Mouse (Mus musculus): Measurements from ENCODE around the gene Fut4. TPM values are rescaled to one million over a fixed set of nuclear protein-coding genes. Genes with fewer than 3 reads are reported as not detected.

Fut4 gene
- total RNA-seq, 2 experiments from 2014 or later: 6.3 to 9.3 TPM

DNA sequence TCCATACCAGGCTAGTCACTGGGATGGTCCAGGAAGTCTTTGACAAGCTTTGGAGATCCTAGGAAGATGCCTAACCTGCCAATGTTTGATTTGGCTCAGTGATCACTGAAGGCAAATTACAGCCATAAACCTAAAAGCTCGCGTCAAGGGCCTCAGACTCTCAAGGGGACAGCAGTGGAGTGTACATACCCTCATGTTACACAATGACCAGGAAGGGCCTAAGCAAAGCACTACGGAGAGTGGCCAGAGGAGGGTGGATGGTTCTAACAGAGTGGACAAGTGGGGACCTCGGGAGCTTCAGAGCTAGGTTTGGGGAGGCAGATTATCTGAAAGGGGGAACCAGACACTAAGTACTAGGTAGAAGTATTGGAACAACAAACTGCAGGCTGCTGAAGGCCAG, 25.6 kb downstream of the Fut4 start:
- ATAC-seq (replicated peaks; ENCODE audit: poor library complexity): no peak

DNA sequence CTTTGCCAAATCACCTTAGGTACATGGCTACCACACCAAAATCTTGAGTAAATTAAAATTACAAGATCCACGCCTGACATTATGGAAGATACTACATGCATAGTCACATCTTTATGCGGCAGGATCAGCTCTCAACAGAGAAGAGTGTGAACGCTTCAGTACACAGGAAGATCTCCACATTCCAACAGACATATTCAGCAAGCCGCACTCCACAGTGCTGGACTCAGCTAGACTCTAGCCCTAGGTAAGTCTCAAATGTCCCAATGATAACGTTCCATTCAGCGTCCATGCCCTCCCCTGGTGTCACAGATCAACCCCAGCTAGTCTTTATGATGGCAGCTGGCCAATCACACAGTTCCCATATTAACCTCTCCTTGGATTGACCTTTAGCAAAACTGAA, 26.2 kb downstream of the Fut4 start:
- ATAC-seq (replicated peaks; ENCODE audit: poor library complexity): no peak

DNA sequence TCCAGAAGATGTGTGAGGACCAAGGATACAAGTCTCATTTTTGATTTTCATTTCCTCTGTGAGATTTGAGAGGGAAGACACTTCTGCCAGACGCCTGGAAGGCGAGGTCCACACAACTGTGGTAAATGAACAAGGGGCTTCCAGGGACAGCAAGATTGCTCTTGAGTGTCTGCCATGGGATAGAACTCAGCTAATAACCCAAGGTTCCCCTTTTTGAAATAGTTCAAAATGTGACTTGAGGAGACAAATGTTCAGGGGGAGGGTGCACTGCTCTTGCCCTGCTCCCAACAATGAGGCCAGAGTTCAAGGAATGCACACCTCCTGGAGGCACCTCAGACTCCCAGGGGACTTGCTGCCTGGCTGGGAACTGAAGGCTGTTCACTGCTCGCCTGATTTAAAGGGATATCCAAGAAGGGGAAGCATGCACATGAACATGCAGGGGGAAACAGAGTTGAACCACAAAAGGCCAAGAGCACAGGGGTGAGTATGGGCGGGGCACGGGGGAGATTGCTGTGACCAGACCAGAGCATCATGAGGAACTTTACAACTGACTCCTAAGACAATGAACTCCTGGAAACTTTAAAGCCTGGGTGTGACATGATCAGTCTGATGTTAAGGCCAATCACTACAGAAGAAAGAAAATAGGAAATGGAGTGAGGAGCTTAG, 27.3 kb downstream of the Fut4 start:
- peak; percentile 91 for ATAC-seq (replicated peaks; ENCODE audit: poor library complexity)

DNA sequence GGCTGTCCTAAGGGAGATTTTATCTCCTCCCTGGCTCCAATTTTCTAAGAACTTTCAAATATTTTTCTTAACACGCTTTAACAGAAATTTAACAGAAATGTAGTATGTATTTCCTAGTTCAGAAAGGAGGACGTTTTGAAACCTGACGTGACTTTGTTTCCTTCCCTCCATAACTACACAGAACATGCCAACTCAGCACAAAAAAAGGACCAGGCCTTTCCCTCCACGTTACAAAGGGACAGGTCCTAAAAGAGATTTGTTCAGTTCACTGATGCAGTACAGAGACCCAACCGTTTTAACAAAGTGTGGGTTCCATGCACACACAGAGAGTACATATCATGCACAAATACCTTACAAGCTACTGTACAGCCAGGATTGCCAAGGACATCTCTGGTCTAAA, 30.6 kb downstream of the Fut4 start:
- ATAC-seq (replicated peaks; ENCODE audit: poor library complexity): no peak

DNA sequence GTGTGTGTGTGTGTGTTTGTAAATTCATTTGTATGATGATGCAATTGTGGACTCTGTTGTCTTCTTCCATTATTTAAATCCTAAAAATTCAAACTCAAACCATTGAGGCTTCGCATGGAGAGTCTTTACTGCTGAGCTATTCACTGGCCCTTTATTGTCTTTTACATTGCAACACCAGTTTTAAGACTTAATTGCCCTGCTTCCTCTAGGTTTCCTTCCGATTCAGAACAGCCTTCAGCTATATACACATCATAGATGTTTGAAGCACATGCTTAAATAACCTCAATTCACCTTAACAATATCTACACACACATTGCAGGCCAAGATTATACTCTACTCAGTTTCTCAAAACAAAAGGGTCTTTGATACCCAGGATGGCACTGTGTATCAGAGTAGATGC, 31.8 kb downstream of the Fut4 start:
- no peak for ATAC-seq (replicated peaks; ENCODE audit: poor library complexity)

DNA sequence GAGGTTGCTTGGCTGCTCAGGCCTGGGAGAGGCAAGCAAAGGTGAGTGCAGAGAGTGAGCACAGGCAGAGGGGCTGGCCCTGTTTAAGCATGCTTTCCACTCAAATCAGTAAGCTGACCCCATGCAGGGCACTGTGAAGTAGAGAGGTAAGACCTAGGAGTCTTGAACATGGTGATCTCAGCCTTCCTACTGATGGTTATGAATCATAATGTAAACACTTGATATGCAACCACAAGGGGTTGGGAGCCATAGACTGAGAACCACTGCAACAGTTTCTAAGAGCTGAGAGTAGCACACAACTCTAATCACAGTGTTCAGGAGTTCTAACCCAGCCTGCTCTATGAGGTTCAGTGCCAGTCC, 33.9 kb downstream of the Fut4 start:
- no peak; the same call in 1 of the 2 replicates for ATAC-seq (replicated peaks; ENCODE audit: poor library complexity)

DNA sequence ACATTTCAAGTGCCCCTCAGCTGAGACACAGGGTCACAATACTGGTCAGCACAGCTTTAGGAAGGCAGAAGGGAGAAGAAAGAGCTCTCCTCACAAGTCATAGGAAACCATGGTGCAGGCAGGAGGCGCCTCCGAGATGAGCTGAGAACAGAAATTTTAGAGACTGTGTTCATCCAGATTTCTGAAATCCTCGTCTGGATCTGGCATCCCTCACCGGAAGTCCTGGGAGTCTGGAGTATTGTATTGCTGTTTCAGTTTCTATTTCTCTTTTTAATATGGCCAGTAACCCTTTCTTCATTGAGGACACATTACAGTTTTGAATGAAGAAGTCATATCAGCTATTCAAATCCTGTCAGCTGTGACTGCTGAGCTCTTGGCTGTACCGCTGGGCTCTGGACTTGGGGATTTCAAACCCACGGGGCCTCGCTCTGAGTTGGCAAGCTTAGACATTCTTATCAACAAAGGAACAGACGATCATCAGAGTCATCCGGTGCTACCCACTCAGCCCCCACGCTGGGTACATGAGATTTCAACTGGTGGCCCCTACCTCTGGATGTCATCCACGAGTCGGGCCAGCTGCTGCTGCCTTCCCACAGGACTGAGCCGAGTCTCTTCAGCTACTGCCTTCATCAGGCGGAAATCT, 34.4 kb downstream of the Fut4 start:
- peak; percentile 79 for ATAC-seq (replicated peaks; ENCODE audit: poor library complexity)

DNA sequence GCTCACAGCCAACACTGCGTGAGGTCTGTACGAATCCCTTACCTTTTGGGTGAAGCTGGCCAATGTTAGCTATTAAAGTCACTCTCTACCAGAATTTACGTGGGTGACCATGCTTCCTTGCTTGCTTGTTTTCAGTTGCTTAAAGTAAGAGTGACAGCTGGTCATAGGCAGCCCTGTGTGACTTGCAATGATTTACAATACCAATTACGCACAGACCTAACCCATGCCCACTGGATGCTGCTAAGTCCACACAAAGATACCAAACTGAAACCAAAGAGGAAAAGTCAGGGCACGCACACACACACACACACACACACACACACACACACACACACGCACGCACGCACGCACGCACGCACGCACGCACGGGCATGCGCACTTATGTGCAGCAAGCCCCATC, 36.9 kb downstream of the Fut4 start:
- ATAC-seq (replicated peaks; ENCODE audit: poor library complexity): no peak

DNA sequence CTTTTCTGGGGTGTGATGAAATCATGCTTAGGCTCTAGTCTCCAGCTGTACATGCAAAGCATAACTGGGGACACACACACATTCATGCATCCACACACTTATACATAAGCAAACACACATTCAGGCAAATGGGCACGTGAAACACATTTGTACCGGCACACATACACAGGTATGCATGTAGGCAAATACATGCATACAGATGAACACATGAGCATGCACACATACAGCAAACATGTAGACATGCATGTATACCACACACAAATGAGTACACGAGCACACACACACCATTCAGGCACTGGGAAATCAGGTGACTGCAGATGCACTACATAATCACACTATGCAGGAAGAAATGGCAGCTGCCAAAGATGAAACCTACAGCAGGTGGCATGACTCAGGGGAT, 41.3 kb downstream of the Fut4 start:
- no peak for ATAC-seq (replicated peaks; ENCODE audit: poor library complexity)

DNA sequence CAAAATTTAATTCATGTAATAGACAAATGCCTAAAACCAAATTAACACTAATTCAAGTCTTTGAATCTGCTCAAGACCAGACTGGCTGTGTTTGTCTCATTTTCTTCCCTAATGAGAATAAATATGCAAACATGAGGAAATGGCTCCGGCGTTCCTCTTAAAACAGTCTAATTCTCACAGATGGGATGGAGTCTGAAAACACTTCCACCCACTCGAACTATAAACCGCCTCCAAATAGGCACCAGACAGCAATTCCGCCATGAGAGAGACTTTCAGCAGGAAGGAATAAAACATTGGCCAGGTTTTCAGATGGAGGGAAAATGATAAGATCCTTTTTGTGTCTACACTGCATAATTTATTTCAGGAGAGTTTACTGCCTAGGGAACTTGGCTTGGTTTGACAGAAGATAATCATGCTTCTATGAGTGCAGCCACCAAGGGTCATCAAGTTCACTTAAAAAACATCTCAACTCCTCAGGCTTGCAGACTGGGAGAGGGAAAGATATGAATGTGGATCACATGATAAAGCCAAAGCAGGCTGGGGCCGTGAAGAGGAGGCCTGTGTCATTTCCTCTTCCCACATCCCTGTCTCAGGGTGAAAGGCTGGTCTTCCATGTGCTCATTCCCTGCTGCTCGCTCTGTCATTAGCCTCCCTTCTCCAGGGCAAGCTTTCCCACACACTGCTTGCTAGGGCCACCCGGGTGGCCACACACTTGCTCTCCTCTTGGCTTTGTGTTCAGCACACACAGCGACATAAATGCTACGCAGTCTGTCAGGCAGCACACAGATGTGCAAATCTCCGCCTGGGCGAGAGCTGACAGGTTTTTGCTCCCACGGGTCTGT, 46.7 kb downstream of the Fut4 start:
- no peak for ATAC-seq (replicated peaks; ENCODE audit: poor library complexity)

DNA sequence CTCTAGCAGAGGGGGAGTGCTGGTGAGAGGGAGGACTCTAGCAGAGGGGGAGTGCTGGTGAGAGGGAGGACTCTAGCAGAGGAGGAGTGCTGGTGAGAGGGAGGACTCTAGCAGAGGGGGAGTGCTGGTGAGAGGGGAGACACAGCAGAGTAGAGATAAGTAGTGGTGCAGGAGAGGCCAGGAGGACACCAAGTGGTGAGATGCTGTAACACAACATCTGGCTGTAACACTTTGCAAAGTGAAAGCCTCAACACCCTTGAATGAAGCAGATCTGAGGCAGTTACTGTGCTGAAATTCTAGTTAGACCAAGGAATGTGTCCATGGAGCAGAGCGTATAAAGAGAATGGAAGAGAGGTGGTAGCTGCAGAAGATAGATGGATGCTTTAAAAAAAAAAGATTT, 51.4 kb downstream of the Fut4 start:
- ATAC-seq (replicated peaks; ENCODE audit: poor library complexity): peak; percentile 37; the same call in 1 of the 2 replicates

DNA sequence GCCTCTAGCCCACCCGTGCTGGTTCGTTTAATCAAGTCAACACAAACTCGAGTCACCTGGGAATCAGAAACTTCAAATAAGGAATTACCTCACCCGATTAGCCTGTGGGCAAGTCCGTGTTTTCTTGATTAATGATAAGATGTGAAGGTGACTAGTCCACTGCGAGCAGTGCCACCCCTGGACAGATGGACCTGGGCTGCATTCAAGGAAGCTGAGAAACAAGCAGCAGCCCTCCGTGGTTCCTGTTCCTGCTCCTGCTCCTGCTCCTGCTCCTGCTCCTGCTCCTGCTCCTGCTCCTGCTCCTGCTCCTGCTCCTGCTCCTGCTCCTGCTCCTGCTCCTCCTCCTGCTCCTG, 52.9 kb downstream of the Fut4 start:
- no peak for ATAC-seq (replicated peaks; ENCODE audit: poor library complexity)

DNA sequence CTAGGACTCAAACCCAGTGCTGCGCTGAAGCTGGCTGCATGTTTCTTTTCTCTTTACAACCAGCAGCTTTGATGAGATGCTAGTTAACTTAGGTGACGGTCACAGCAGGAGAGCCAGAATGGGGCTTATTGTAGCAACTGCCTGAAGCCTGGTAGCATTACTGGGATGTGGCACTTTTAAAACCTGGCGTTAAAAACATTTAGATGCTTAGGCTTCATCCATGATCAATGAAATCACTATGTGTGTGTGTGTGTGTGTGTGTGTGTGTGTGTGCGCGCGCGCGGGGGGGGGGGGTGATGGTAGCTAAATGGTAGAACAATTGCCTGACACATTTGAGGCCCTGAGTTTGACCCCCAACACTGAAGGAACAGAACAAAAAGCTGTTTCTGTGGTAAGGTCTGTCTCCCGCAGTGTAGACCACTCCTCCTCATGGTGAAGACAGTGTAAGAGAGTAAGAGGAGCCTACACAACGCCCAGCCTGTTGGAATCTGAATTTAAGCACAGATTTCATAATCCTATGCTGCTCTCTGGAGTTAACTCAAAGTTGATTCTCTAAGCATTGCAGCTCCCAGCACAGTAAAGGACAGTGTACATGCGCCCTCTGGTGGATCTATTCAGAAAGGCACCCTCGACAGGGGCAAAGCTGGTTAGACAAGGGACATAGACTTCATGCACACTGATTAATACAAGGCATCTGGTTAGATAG, 53.5 kb downstream of the Fut4 start:
- ATAC-seq (replicated peaks; ENCODE audit: poor library complexity): peak; percentile 82

Other genes starting within 250 kb of the Fut4 start
- not detected in 2 replicates for gene Amotl1, start 107.3 kb downstream of the Fut4 start, total RNA-seq (2015)
- 0.24 TPM in 1 of 2 replicates, not detected in the other for gene Amotl1, start 107.3 kb downstream of the Fut4 start, total RNA-seq (2017)
- gene Piwil4, start 11.7 kb downstream of the Fut4 start, total RNA-seq (2015): 0.29 TPM in 1 of 2 replicates, not detected in the other
- gene Piwil4, start 11.7 kb downstream of the Fut4 start, total RNA-seq (2017): not detected in 2 replicates
- gene 1700012B09Rik, start 18.6 kb upstream of the Fut4 start, total RNA-seq (2015): 7.4 and 9.9 TPM in 2 replicates
- 7.1 and 10.8 TPM in 2 replicates for gene 1700012B09Rik, start 18.6 kb upstream of the Fut4 start, total RNA-seq (2017)
- 21.6 and 27.4 TPM in 2 replicates for gene Mre11a, start 32.3 kb upstream of the Fut4 start, total RNA-seq (2015)
- 68.7 and 95.2 TPM in 2 replicates for gene Mre11a, start 32.3 kb upstream of the Fut4 start, total RNA-seq (2017)
- 71.1 and 80.4 TPM in 2 replicates for gene Ankrd49, start 32.5 kb upstream of the Fut4 start, total RNA-seq (2015)
- 66.5 and 80.6 TPM in 2 replicates for gene Ankrd49, start 32.5 kb upstream of the Fut4 start, total RNA-seq (2017)
- not detected in 2 replicates for gene Gpr83, start 107.8 kb upstream of the Fut4 start, total RNA-seq (2015)
- gene Gpr83, start 107.8 kb upstream of the Fut4 start, total RNA-seq (2017): not detected in 2 replicates
- not detected in 2 replicates for gene Izumo1r, start 151.6 kb upstream of the Fut4 start, total RNA-seq (2015)
- not detected in 2 replicates for gene Izumo1r, start 151.6 kb upstream of the Fut4 start, total RNA-seq (2017)